Mouse (Mus musculus) embryonic fibroblast, embryonic 13.5 days (primary cell): ENCODE measurements around the gene Nrg3. TPM values are rescaled to one million over a fixed set of nuclear protein-coding genes. Genes with fewer than 3 reads are reported as not detected.

Source experiments
- H3K27ac ChIP-seq: 2 replicates; pipeline ENCODE4 v1.5.1; 2012; ENCODE audit warnings: low read length, control low read depth, inconsistent platforms; ENCODE audit not compliant: insufficient read depth
- H3K4me1 ChIP-seq: 2 replicates; pipeline ENCODE4 v1.6.1; 2011; ENCODE audit warnings: low read length; ENCODE audit not compliant: control insufficient read depth, insufficient read depth
- H3K4me3 ChIP-seq: 2 replicates; pipeline ENCODE4 v1.5.1; 2011; ENCODE audit warnings: mild to moderate bottlenecking, control low read depth, low read length; ENCODE audit not compliant: insufficient read depth
- CTCF ChIP-seq: IDR thresholded peaks from 2 replicates; pipeline ENCODE4 v1.5.1; 2011; ENCODE audit warnings: mild to moderate bottlenecking, control low read depth, low read length, moderate library complexity, borderline replicate concordance; ENCODE audit not compliant: insufficient read depth
- POLR2A ChIP-seq: IDR thresholded peaks from 2 replicates; pipeline ENCODE4 v1.6.1; 2011; ENCODE audit warnings: low read depth, mild to moderate bottlenecking, control low read depth, low read length, moderate library complexity
- polyA plus RNA-seq: library from polyadenylated mRNA; stranded (reverse); fragments of >200 nt; gene quantifications from 2 replicates; pipeline ENCODE4 v1.2.4, GENCODE M21; 2011; ENCODE audit warnings: low read depth; ENCODE audit not compliant: missing spikeins, insufficient read length

Nrg3 gene
- polyA plus RNA-seq, 1 experiment, result not detected

DNA sequence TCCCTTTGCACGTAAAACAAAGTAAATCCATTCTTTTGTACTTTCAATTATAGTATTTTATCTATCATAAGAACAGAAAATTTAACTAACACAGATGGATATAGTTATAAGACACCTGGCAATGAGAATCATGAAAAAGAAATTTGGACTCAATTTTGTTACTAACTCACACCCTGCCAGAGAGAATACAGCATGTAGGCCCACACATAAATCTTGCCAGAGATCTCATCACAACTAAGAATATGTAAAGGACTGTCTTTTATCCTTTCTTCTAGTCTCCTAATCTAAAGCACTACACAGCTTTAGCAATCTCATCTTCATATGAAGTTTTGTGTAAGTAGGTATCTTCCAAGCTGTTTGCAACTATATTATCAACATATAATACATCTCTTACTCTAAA, 904.7 kb downstream of the Nrg3 start:
- no peak overlapping the region for H3K4me3 ChIP-seq
- H3K27ac ChIP-seq, result no peak overlapping the region
- H3K4me1 ChIP-seq, result no peaks in the 10 kb centered on the region
- TF ChIP-seq CTCF, result no peak
- no peak for TF ChIP-seq POLR2A

DNA sequence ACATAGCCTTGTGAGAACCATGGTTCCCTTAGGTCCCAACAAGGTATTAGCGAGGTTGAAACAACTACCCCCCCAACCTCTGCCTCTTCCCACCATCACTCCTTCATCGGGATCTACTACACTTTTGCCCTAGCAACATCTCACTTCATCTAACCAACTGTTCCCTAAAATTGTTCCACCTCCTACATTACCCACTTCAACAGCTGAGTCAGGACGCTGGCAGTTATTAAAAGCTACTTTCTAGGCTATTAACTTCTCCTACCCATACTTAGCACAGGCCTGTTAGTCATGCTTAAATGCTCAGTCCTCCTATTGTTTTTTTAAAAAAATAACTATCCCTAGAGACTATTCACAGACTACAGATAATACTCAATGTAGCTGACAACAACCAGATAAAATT, 906.7 kb downstream of the Nrg3 start:
- no peak for TF ChIP-seq CTCF
- TF ChIP-seq POLR2A, result no peak
- Histone ChIP-seq H3K27ac (no peak overlapping the region), H3K4me3 (no peak overlapping the region), H3K4me1 (no peaks in the 10 kb centered on the region)

DNA sequence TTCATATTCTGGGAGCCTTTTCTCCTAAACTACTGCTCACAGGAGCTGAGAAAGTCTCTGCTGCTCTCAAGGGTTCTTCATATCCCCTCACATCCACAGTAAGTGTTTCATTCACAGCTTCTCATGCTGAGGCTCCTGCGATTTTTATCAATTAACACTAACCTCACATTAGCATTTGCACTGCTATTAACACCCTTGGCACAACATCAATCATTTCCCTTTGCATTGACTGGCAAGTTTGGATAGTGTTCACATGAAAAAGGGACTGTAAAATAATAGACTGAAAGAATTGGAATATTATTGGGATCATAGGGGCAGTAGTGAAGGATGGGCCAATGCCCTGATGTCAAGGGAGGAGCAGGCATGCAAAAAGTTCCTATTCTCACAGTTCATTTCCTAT, 918.3 kb downstream of the Nrg3 start:
- no peak overlapping the region for H3K4me3 ChIP-seq
- H3K4me1 ChIP-seq, result no peaks in the 10 kb centered on the region
- TF ChIP-seq CTCF (no peak), POLR2A (no peak)
- H3K27ac ChIP-seq, result no peak overlapping the region

DNA sequence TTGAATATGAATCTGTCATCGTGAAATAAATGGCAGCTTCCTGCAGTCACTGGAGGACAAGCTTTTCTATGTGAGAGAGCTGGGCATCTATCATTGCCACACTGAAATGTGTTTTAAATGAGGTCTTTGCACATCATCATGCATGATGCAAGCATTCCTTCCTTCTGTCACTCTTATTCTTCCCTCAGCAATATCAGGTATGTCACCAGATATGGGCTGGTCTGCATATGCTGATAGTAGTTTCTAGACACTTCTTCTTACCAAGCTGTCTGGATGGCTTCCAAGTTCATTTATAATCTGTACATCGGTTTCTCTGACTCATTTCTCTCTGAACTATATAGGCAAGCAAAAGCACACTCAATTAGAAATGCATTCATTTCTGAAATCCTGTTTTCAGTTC, 925.6 kb downstream of the Nrg3 start:
- Histone ChIP-seq H3K4me1 (no peaks in the 10 kb centered on the region), H3K4me3 (no peak overlapping the region), H3K27ac (no peak overlapping the region)
- TF ChIP-seq CTCF, result no peak
- TF ChIP-seq POLR2A, result no peak

DNA sequence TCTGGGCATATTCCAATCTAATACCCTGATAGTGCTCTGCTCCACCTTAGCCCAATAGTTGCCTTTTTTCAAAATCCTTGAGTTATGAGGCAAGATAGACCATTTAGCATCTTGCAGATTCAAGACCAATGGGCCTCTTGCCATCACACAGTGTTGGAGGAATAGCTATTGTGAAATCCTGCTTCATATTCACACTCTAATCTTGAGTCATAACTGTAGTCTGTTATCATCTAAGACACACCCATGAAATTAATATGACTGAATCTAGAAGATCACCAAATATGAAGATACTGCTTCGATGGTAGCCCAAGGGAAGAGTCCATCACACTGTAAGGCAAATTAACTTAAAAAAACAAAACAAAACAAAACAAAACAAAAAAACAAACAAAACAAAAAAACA, 937.7 kb downstream of the Nrg3 start:
- no peak overlapping the region for H3K4me3 ChIP-seq
- TF ChIP-seq CTCF (no peak), POLR2A (no peak)
- H3K4me1 ChIP-seq, result no peaks in the 10 kb centered on the region
- H3K27ac ChIP-seq, result no peak overlapping the region

DNA sequence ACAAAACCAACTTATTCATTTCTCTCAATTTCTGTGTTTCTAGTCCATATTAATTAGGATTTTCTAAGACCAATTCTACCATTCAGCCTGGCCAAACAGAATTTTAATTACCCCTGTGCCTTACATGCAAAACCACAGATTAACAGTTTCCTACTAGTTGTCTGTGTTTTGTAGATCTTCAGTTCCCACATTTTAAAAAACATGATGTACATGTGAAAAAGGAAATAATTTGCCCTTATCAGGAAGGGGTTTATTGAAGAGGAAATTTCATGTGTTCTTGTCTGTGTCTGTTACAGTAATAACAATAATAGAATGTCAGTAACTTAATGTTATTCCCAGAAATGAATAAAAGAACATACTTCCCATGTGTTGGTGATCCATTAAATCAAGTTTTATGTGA, 939.4 kb downstream of the Nrg3 start:
- no peak overlapping the region for H3K4me3 ChIP-seq
- H3K4me1 ChIP-seq, result no peaks in the 10 kb centered on the region
- no peak for TF ChIP-seq POLR2A
- no peak for TF ChIP-seq CTCF
- H3K27ac ChIP-seq, result no peak overlapping the region

DNA sequence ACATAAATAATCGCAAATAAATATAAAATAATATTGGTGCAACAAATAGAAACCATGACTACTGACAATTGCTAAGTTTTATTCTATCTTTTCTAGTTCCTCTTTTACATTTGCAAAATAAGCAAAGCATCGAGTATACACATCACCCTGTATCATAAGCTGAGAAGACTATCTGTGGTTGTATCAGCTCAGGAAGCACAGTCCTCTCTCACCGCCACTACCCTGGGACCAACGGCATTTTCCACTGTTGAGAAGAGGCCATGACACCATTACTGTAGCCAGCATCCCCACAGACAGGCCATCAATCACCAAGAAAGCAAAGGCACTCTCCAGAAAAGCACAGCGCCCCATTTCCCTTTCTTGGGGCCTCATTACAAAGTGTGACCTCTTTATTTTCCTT, 956.7 kb downstream of the Nrg3 start:
- TF ChIP-seq CTCF (no peak), POLR2A (no peak)
- Histone ChIP-seq H3K27ac (no peak overlapping the region), H3K4me1 (no peaks in the 10 kb centered on the region), H3K4me3 (no peak overlapping the region)

DNA sequence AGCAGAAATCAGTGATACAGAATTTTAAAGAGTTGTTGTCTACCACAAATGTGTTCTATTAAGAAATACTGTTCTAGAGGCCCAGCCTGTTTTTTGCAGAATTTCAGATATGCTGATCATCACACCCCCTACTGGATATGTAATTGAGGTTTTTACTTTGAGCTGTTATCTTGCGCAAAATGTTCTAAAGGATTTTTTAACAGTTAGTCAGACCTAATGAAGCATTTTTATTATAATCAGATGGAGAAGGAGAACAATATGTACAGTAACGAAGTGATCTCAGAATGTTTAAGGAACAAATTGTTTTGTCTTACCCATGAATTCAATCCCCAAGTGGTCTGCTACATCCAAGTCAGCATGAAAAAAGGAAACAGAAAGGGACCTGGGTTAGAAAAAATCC, 963.9 kb downstream of the Nrg3 start:
- Histone ChIP-seq H3K27ac (no peak overlapping the region), H3K4me3 (no peak overlapping the region), H3K4me1 (no peaks in the 10 kb centered on the region)
- no peak for TF ChIP-seq CTCF
- no peak for TF ChIP-seq POLR2A

DNA sequence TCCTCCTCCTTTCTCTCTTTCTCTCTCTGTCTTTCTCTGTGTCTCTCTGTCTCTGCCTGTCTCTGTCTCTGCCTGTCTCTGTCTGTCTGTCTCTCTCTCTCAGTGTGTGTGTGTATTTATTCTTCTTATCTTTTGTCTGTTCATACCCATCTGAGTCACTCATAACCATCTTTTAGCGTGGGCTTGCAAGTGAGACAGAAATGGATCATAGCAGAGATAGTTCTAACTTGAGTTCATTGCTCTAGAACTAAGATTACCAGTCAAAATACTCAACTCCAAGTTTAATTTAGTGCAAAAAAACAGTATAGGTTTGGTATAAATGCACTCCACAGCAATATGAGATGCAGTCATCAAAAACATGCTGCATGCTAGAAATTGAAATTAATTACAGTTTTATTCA, 977.9 kb downstream of the Nrg3 start:
- Histone ChIP-seq H3K27ac (no peak overlapping the region), H3K4me1 (no peaks in the 10 kb centered on the region), H3K4me3 (no peak overlapping the region)
- TF ChIP-seq POLR2A, result no peak

DNA sequence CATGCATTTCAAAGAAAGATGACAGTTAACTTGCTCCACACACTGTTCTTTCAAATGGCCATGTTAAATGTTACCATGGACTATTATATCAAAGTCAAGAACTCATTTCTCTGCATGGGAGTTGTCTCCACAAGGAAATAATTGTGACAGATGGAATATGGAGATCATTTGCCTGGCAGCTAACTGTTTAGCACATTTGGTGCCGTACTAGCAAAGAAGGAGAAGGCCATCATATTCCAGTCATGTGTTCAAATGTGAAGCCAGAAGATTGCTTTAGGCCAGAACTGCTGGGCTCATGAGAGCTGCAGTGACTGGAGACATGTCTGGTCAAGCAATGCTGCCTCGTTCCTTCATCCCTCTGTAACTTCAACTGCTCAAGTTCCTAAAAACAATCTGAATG, 1025.8 kb downstream of the Nrg3 start:
- TF ChIP-seq CTCF, result no peak
- TF ChIP-seq POLR2A, result no peak
- Histone ChIP-seq H3K27ac (no peak overlapping the region), H3K4me3 (no peak overlapping the region), H3K4me1 (no peaks in the 10 kb centered on the region)

DNA sequence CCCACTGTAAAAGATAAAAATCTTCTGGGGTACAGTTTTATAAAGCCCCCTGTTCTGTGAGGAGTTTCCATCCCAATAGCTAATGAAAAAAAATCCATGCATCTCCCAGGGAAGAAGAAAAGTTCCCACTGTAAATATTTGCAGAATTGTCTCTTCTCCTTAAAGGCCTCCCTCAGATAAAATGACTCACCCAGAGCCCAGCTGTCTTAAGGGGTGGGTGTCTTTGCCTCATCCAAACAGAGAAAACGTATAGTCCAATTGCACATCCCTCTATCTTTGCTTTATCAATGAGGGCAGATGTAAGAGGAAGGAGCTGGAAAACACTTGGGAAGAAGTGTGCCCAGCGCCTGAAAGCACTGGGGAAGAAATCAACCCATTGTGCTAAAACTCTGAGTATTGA, 1028.1 kb downstream of the Nrg3 start:
- no peak overlapping the region for H3K27ac ChIP-seq
- TF ChIP-seq POLR2A (no peak), CTCF (no peak)
- no peaks in the 10 kb centered on the region for H3K4me1 ChIP-seq
- H3K4me3 ChIP-seq, result no peak overlapping the region
